ENCODE assay signal across 7 mouse cellular contexts in the genomic region with DNA sequence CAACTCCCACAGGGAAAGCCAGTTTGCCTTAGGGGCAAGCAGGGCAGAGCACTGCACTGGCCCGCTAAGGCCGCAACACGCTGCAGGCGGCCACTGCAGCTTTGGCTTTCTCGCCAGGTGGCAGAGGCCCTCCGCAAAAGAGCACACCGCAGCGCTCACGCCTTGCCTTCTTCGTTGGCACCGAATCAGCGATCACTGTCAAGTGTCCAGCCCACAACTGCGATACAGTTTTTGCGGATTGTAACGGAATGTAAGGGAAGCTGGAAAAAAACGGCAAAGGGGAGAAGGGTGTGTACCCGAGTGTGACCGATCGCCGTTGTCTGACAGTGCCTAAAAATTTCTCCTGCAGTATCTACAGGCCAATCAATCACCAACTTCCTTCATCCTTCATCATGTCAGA. TPM values are rescaled to one million over a fixed set of nuclear protein-coding genes. Genes with fewer than 3 reads are reported as not detected.
DNase-seq lines count a peak whose midpoint lies in the region; ATAC-seq and TF ChIP-seq lines count a peak whose summit lies in the region.

No protein-coding gene starts in this region.

- TF ChIP-seq CTCF in lung, postnatal 0 days (IDR thresholded peaks at IDR 0.05), result no peak

- H3K9me3 ChIP-seq in lung, postnatal 0 days (ENCODE audit: low read length), result no peaks in the 10 kb centered on the region
- no peaks in the 10 kb centered on the region for H3K9me3 ChIP-seq in forebrain, embryonic 16.5 days (ENCODE audit: control insufficient read depth, low read length)
- no peaks in the 10 kb centered on the region for H3K9me3 ChIP-seq in limb, embryonic 13.5 days

- peak overlapping the region; percentile 95 for H3K4me2 ChIP-seq in lung, postnatal 0 days (replicated peaks; ENCODE audit: low read depth, low read length)
- H3K4me2 ChIP-seq in forebrain, embryonic 16.5 days (ENCODE audit: low read length), result peak overlapping the region; percentile 83
- peak overlapping the region; percentile 91 for H3K4me2 ChIP-seq in limb, embryonic 13.5 days (replicated peaks)

- peaks cover 19% of the 10 kb centered on the region for H3K27me3 ChIP-seq in lung, postnatal 0 days (replicated peaks; ENCODE audit: insufficient read depth, low read length)
- no peaks in the 10 kb centered on the region; the same call in 1 of the 2 replicates for H3K27me3 ChIP-seq in forebrain, embryonic 16.5 days (replicated peaks; ENCODE audit: control insufficient read depth, insufficient read depth, low read length)
- peaks cover 52% of the 10 kb centered on the region for H3K27me3 ChIP-seq in limb, embryonic 13.5 days

- WGBS in lung, postnatal 0 days, result 5% methylated on average over 20 of the region's 20 CpGs
- WGBS in forebrain, embryonic 16.5 days, result 1% methylated on average over 20 of the region's 20 CpGs
- 2% methylated on average over 20 of the region's 20 CpGs for WGBS in limb, embryonic 13.5 days

- DNase-seq in lung, postnatal 0 days (ENCODE audit: low spot score), result no peak
- DNase-seq in lung, postnatal 25 days (ENCODE audit: low spot score), result no peak
- DNase-seq in cerebellum, adult 8-10 months, result peak; percentile 71
- DNase-seq in retina, embryonic 14.5 days (ENCODE audit: low spot score), result peak; percentile 52
- DNase-seq in gastrocnemius, postnatal 10 days, result no peak

- no peaks in the 10 kb centered on the region for H3K4me1 ChIP-seq in lung, postnatal 0 days (ENCODE audit: insufficient read depth, low read depth, low read length)
- H3K4me1 ChIP-seq in forebrain, embryonic 16.5 days (replicated peaks; ENCODE audit: control insufficient read depth, insufficient read depth, low read length), result peaks cover 27% of the 10 kb centered on the region
- peaks cover 11% of the 10 kb centered on the region for H3K4me1 ChIP-seq in limb, embryonic 13.5 days

- H3K4me3 ChIP-seq in lung, postnatal 0 days (ENCODE audit: low read depth, low read length), result peak overlapping the region; percentile 60
- peak overlapping the region; percentile 75 for H3K4me3 ChIP-seq in forebrain, embryonic 16.5 days (replicated peaks; ENCODE audit: low read length)
- peak overlapping the region; percentile 63 for H3K4me3 ChIP-seq in limb, embryonic 13.5 days

- no peak overlapping the region for H3K9ac ChIP-seq in lung, postnatal 0 days (replicated peaks; ENCODE audit: low read depth)
- H3K9ac ChIP-seq in forebrain, embryonic 16.5 days (replicated peaks; ENCODE audit: low read depth, low read length), result peak overlapping the region; percentile 74
- H3K9ac ChIP-seq in limb, embryonic 13.5 days, result peak overlapping the region; percentile 70

- no peaks in the 10 kb centered on the region for H3K36me3 ChIP-seq in lung, postnatal 0 days (ENCODE audit: insufficient read depth, low read length)
- H3K36me3 ChIP-seq in forebrain, embryonic 16.5 days (ENCODE audit: control insufficient read depth, insufficient read depth), result no peaks in the 10 kb centered on the region
- H3K36me3 ChIP-seq in limb, embryonic 13.5 days, result no peaks in the 10 kb centered on the region

- no peak for TF ChIP-seq EP300 in lung, postnatal 0 days (IDR thresholded peaks at IDR 0.05)

- H3K27ac ChIP-seq in lung, postnatal 0 days (ENCODE audit: low read length), result no peak overlapping the region
- H3K27ac ChIP-seq in forebrain, embryonic 16.5 days (ENCODE audit: low read length), result peak overlapping the region; percentile 78
- H3K27ac ChIP-seq in limb, embryonic 13.5 days, result no peak overlapping the region

- ATAC-seq in lung, postnatal 0 days, result no peak
- ATAC-seq in forebrain, embryonic 16.5 days, result peak; percentile 11
- ATAC-seq in limb, embryonic 13.5 days (ENCODE audit: low FRiP score, low read depth), result peak; percentile 21

RNA-seq across cellular contexts. Expression of gene Bend6, which starts 0.7 kb away (rescaled TPM):
- polyA plus RNA-seq in lung, postnatal 0 days (2015; fragmentation: Nextera tagmentation; extraction: Ambion mirVana), result 0.45 and 0.63 TPM in 2 replicates
- 58.6 and 61.5 TPM in 2 replicates for polyA plus RNA-seq in forebrain, embryonic 16.5 days (2015; fragmentation: Nextera tagmentation; extraction: Ambion mirVana)
- 1.6 and 1.7 TPM in 2 replicates for polyA plus RNA-seq in limb, embryonic 13.5 days (2015; fragmentation: Nextera tagmentation; extraction: Ambion mirVana)
- 1 to 10 TPM in 1 of 2 experiments, under 1 TPM in 1; 0.68 to 1.2 TPM for total RNA-seq in gastrocnemius, postnatal 10 days (2021)

RNA-seq across cellular contexts. Expression of gene Dst, which starts 1.1 kb away (rescaled TPM):
- 18.1 and 19.8 TPM in 2 replicates for polyA plus RNA-seq in lung, postnatal 0 days (2015; fragmentation: Nextera tagmentation; extraction: Ambion mirVana)
- polyA plus RNA-seq in forebrain, embryonic 16.5 days (2015; fragmentation: Nextera tagmentation; extraction: Ambion mirVana), result 35.5 and 41.2 TPM in 2 replicates
- 22.3 and 23.5 TPM in 2 replicates for polyA plus RNA-seq in limb, embryonic 13.5 days (2015; fragmentation: Nextera tagmentation; extraction: Ambion mirVana)
- total RNA-seq in gastrocnemius, postnatal 10 days (2021), result 100 to 1,000 TPM; 130 to 146 TPM

Comparison
In these comparisons a context has a peak if more than half of its experiments do, and no peak if none do; other contexts are left out.
1. DNase-seq: peak in cerebellum, adult 8-10 months (single experiment) and retina, embryonic 14.5 days (single experiment); none in lung, postnatal 0 days (single experiment), lung, postnatal 25 days (single experiment) and gastrocnemius, postnatal 10 days (single experiment).
2. RNA of gene Bend6, which starts 0.7 kb away (polyA plus RNA-seq): 58.6 to 61.5 TPM in forebrain, embryonic 16.5 days; 1.6 to 1.7 TPM in limb, embryonic 13.5 days and 0.45 to 0.63 TPM in lung, postnatal 0 days; every median in the first group is over 10 times any median in the second.
3. Peak in every context shown above with its lines, with median percentiles within 50 percentile points of each other: H3K4me2 ChIP-seq and H3K4me3 ChIP-seq.